18 mouse cellular contexts compared by ENCODE assay signal in genomic region chr6:50781271-50781670, GRCm38 (mm10).
"Had no signal": no experiment of that assay in that cellular context is flagged by ENCODE, and none has a peak within 500 bp of the region (broad histone marks: within the 10 kb centered on the region; RNA-seq: fewer than 3 reads in every experiment).

No protein-coding gene starts in this region.

- H3K4me2 ChIP-seq: lung, embryonic 14.5 days; midbrain, embryonic 13.5 days; midbrain, embryonic 15.5 days; neural tube, embryonic 13.5 days; neural tube, embryonic 15.5 days had no signal

- H3K27ac ChIP-seq: midbrain, embryonic 13.5 days; neural tube, embryonic 13.5 days; neural tube, embryonic 15.5 days had no signal

- H3K4me3 ChIP-seq: midbrain, embryonic 10.5 days; midbrain, embryonic 13.5 days; midbrain, embryonic 15.5 days; myocyte; neural tube, embryonic 13.5 days; neural tube, embryonic 15.5 days had no signal

- H3K36me3 ChIP-seq: midbrain, embryonic 10.5 days; midbrain, embryonic 13.5 days; midbrain, embryonic 15.5 days; neural tube, embryonic 13.5 days; neural tube, embryonic 15.5 days had no signal

- DNase-seq: lung, adult 18-20 months; lung, embryonic 14.5 days; lung, postnatal 10 days; lung, postnatal 4 days; retina, postnatal 1 day; right cerebral cortex, adult 18-20 months; right cerebral cortex, postnatal 25 days; right cerebral cortex, postnatal 4 days; spleen, adult 18-20 months; thymus, adult 18-20 months; thymus, postnatal 14 days; thymus, postnatal 36 days had no signal

- H3K9ac ChIP-seq: lung, embryonic 14.5 days; midbrain, embryonic 13.5 days; midbrain, embryonic 15.5 days; neural tube, embryonic 13.5 days; neural tube, embryonic 15.5 days had no signal

- H3K27me3 ChIP-seq: midbrain, embryonic 13.5 days; midbrain, embryonic 15.5 days; neural tube, embryonic 13.5 days; neural tube, embryonic 15.5 days had no signal

- H3K9me3 ChIP-seq: midbrain, embryonic 10.5 days; midbrain, embryonic 13.5 days; midbrain, embryonic 15.5 days; neural tube, embryonic 13.5 days; neural tube, embryonic 15.5 days had no signal

- ATAC-seq: midbrain, embryonic 13.5 days; midbrain, embryonic 15.5 days had no signal
